8 mouse cellular contexts compared by ENCODE assay signal in the genomic region with DNA sequence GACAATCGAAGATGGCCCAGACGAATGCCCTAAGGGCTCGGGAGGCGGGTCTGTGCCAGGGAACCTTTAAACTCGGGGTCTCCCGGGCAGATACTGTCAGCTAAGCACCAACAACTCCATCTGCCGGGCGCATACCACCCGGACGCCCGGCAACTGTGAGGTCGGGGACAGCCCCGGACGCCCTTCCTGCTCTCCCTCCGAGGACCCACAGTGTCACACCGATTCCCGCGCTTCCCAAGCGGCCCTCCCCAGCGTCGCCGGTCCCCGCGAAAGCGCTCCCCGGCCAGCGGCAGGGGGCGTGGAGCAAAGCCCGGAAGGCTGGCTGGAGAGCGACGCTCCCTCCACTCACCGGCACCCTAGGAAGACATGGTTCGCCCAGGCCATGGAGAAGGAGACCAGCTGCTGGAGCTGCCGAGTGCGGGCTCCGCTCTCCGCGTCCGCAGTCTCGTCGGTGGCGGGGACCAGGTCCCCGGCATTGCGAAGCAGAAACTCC. TPM values are rescaled to one million over a fixed set of nuclear protein-coding genes. Genes with fewer than 3 reads are reported as not detected.
A peak's percentile ranks its signal among the peaks of the same experiment; 100 is the strongest.
DNase-seq lines count a peak whose midpoint lies in the region; ATAC-seq and TF ChIP-seq lines count a peak whose summit lies in the region.

No protein-coding gene starts in this region.

- no peaks in the 10 kb centered on the region for H3K27me3 ChIP-seq in heart, embryonic 12.5 days (replicated peaks)
- H3K27me3 ChIP-seq in embryonic facial prominence, embryonic 14.5 days (replicated peaks; ENCODE audit: control insufficient read depth, insufficient read depth, low read length): no peaks in the 10 kb centered on the region
- no peaks in the 10 kb centered on the region for H3K27me3 ChIP-seq in lung, embryonic 15.5 days

- DNase-seq in heart, postnatal 10 days: no peak
- no peak for DNase-seq in ES-E14 (ENCODE audit: low read depth, low spot score)
- peak; percentile 48 for DNase-seq in embryonic facial prominence, embryonic 14.5 days (ENCODE audit: low spot score)
- peak; percentile 61 for DNase-seq in retina, embryonic 14.5 days (ENCODE audit: low spot score)
- DNase-seq in cerebellum, adult 11 months: no peak

- H3K36me3 ChIP-seq in heart, embryonic 12.5 days: peaks cover 21% of the 10 kb centered on the region
- peaks cover 13% of the 10 kb centered on the region for H3K36me3 ChIP-seq in ES-E14 (ENCODE audit: control insufficient read depth, insufficient read depth, low read length, poor library complexity, severe bottlenecking)
- peaks cover 27% of the 10 kb centered on the region for H3K36me3 ChIP-seq in embryonic facial prominence, embryonic 14.5 days (ENCODE audit: control insufficient read depth, insufficient read depth, low read length)
- H3K36me3 ChIP-seq in lung, embryonic 15.5 days: peaks cover 22% of the 10 kb centered on the region

- in situ Hi-C loops in ES-E14 (cut with MboI; ENCODE audit: low sequenced_read_pairs in 2 of 2, unreplicated experiment in 2 of 2): no loop called here

- intact Hi-C loops in heart, postnatal 10 days (cut with DNase I): loop anchor here (2.0 kb wide), 1 partner anchor 38 kb away; a partner anchor contains a TSS

- peak overlapping the region; percentile 88 for H3K9ac ChIP-seq in heart, embryonic 12.5 days
- peak overlapping the region; percentile 82 for H3K9ac ChIP-seq in ES-E14 (ENCODE audit: insufficient read depth, low read depth, low read length, poor library complexity, severe bottlenecking)
- H3K9ac ChIP-seq in embryonic facial prominence, embryonic 14.5 days (ENCODE audit: low read depth, low read length): peak overlapping the region; percentile 90
- H3K9ac ChIP-seq in lung, embryonic 15.5 days: peak overlapping the region; percentile 82

- H3K4me1 ChIP-seq in heart, embryonic 12.5 days (replicated peaks): peaks cover 16% of the 10 kb centered on the region
- H3K4me1 ChIP-seq in ES-E14 (ENCODE audit: control insufficient read depth in 2 of 2, insufficient read depth in 2 of 2, low read length in 2 of 2, poor library complexity in 1 of 2): peaks cover 2 to 4% of the 10 kb centered on the region in 2 experiments; a peak in 3 of 4 replicates
- H3K4me1 ChIP-seq in embryonic facial prominence, embryonic 14.5 days (ENCODE audit: control insufficient read depth, insufficient read depth, low read length): peaks cover 4% of the 10 kb centered on the region; the same call in 1 of the 2 replicates
- peaks cover 9% of the 10 kb centered on the region; the same call in 1 of the 2 replicates for H3K4me1 ChIP-seq in lung, embryonic 15.5 days

- H3K27ac ChIP-seq in heart, embryonic 12.5 days (ENCODE audit: poor library complexity, severe bottlenecking): peak overlapping the region; percentile 92
- peak overlapping the region; percentile 40; the same call in 1 of the 2 replicates for H3K27ac ChIP-seq in ES-E14 (ENCODE audit: insufficient read depth, low read depth, low read length, poor library complexity, severe bottlenecking)
- H3K27ac ChIP-seq in embryonic facial prominence, embryonic 14.5 days (replicated peaks; ENCODE audit: low read depth, low read length): peak overlapping the region; percentile 96
- H3K27ac ChIP-seq in lung, embryonic 15.5 days: peak overlapping the region; percentile 96

- WGBS in heart, embryonic 12.5 days: under 1% methylated on average over 44 of the region's 44 CpGs
- 2% methylated on average over 23 of the region's 44 CpGs for WGBS in embryonic facial prominence, embryonic 14.5 days
- WGBS in lung, embryonic 15.5 days: 0% methylated on average over 44 of the region's 44 CpGs

- peak overlapping the region; percentile 96 for H3K4me3 ChIP-seq in heart, embryonic 12.5 days
- peak overlapping the region; percentile 90 to 93 for H3K4me3 ChIP-seq in ES-E14 (ENCODE audit: insufficient read depth in 1 of 2, low read depth in 1 of 2, low read length in 2 of 2, poor library complexity in 1 of 2, severe bottlenecking in 1 of 2)
- peak overlapping the region; percentile 97 for H3K4me3 ChIP-seq in embryonic facial prominence, embryonic 14.5 days (ENCODE audit: low read depth, low read length)
- peak overlapping the region; percentile 86 for H3K4me3 ChIP-seq in lung, embryonic 15.5 days

- no peaks in the 10 kb centered on the region for H3K9me3 ChIP-seq in heart, embryonic 12.5 days (replicated peaks)
- H3K9me3 ChIP-seq in ES-E14 (ENCODE audit: control insufficient read depth, insufficient read depth, low read depth, low read length): no peaks in the 10 kb centered on the region
- H3K9me3 ChIP-seq in embryonic facial prominence, embryonic 14.5 days (ENCODE audit: control insufficient read depth, low read length): no peaks in the 10 kb centered on the region
- no peaks in the 10 kb centered on the region for H3K9me3 ChIP-seq in lung, embryonic 15.5 days

- ATAC-seq in heart, embryonic 12.5 days (ENCODE audit: insufficient number of reproducible peaks, low FRiP score): peak; percentile 26
- ATAC-seq in embryonic facial prominence, embryonic 14.5 days (ENCODE audit: low read depth): peak; percentile 13
- ATAC-seq in inflammation-experienced regulatory T-cells, adult 6 months: peak; percentile 29
- ATAC-seq in lung, embryonic 15.5 days (ENCODE audit: borderline replicate concordance, extremely low read depth, low FRiP score, low TSS enrichment): peak; percentile 25

- peak overlapping the region; percentile 90 for H3K4me2 ChIP-seq in heart, embryonic 12.5 days
- peak overlapping the region; percentile 81 for H3K4me2 ChIP-seq in embryonic facial prominence, embryonic 14.5 days (ENCODE audit: low read depth, low read length)
- peak overlapping the region; percentile 73 for H3K4me2 ChIP-seq in lung, embryonic 15.5 days

TF ChIP-seq in ES-E14, 5 proteins besides CTCF, POLR2A, EP300 and RAD21:
- TF ChIP-seq ZNF384 (IDR thresholded peaks at IDR 0.05; ENCODE audit: low read depth, low read length) (no peak), CHD2 (IDR thresholded peaks at IDR 0.05; ENCODE audit: low read depth, low read length) (no peak), HCFC1 (IDR thresholded peaks at IDR 0.05; ENCODE audit: borderline replicate concordance, insufficient read depth, low read length) (0 out of 2 replicates have a peak, but pooled peaks have one; percentile 14), MAFK (IDR thresholded peaks at IDR 0.05; ENCODE audit: insufficient read depth, low read depth, low read length) (no peak), ZC3H11A (IDR thresholded peaks at IDR 0.05; ENCODE audit: borderline replicate concordance, low read depth, low read length) (no peak)

RNA-seq across cellular contexts. Expression of a gene that starts 0.5 kb away (rescaled TPM):
- 19.5 and 21.1 TPM in 2 replicates for polyA plus RNA-seq in heart, embryonic 12.5 days (2016; fragmentation: Nextera tagmentation; extraction: Ambion mirVana)
- total RNA-seq in heart, postnatal 10 days (2021): 10 to 100 TPM in 1 of 2 experiments, 1 to 10 TPM in 1; 8.8 to 11.9 TPM
- 14.9 TPM in 2 replicates for total RNA-seq in ES-E14 (2012; rRNA removed)
- polyA plus RNA-seq in embryonic facial prominence, embryonic 14.5 days (2014; fragmentation: Nextera tagmentation; extraction: Ambion mirVana): 16.5 and 21.0 TPM in 2 replicates
- 10 to 100 TPM; 14.9 to 17.6 (median 15.4) TPM for polyA plus RNA-seq in inflammation-experienced regulatory T-cells, adult 6 months (2017; shearing (Covaris generic))
- 25.0 and 25.1 TPM in 2 replicates for polyA plus RNA-seq in lung, embryonic 15.5 days (2015; fragmentation: Nextera tagmentation; extraction: Ambion mirVana)

RNA-seq across cellular contexts. Expression of a gene that starts 37.9 kb away (rescaled TPM):
- 10.4 and 10.5 TPM in 2 replicates for polyA plus RNA-seq in heart, embryonic 12.5 days (2016; fragmentation: Nextera tagmentation; extraction: Ambion mirVana)
- 10 to 100 TPM; 10.5 to 11.6 TPM for total RNA-seq in heart, postnatal 10 days (2021)
- total RNA-seq in ES-E14 (2012; rRNA removed): 10.9 and 12.2 TPM in 2 replicates
- polyA plus RNA-seq in embryonic facial prominence, embryonic 14.5 days (2014; fragmentation: Nextera tagmentation; extraction: Ambion mirVana): 11.3 and 12.6 TPM in 2 replicates
- polyA plus RNA-seq in inflammation-experienced regulatory T-cells, adult 6 months (2017; shearing (Covaris generic)): 1 to 10 TPM; 6.3 to 9.3 (median 8.0) TPM
- 13.6 and 13.7 TPM in 2 replicates for polyA plus RNA-seq in lung, embryonic 15.5 days (2015; fragmentation: Nextera tagmentation; extraction: Ambion mirVana)

Comparison
In these comparisons a context has a peak if more than half of its experiments do, and no peak if none do; other contexts are left out.
1. H3K27ac ChIP-seq: peak in every context shown above with its lines; median percentile 96 in embryonic facial prominence, embryonic 14.5 days; 96 in lung, embryonic 15.5 days; 92 in heart, embryonic 12.5 days; 40 in ES-E14.
2. DNase-seq: peak in embryonic facial prominence, embryonic 14.5 days (single experiment) and retina, embryonic 14.5 days (single experiment); none in heart, postnatal 10 days (0 of 2), ES-E14 (single experiment) and cerebellum, adult 11 months (single experiment).
3. Peak in every context shown above with its lines, with median percentiles within 50 percentile points of each other: ATAC-seq, H3K4me2 ChIP-seq, H3K4me3 ChIP-seq and H3K9ac ChIP-seq.